Mouse (Mus musculus): Measurements from ENCODE around the gene Barhl1. TPM values are rescaled to one million over a fixed set of nuclear protein-coding genes. Genes with fewer than 3 reads are reported as not detected.

Barhl1 gene
- polyA plus RNA-seq, 1 experiment = not detected

Other genes with a start within 250 kb of the Barhl1 start
- gene Spaca9, start 216.9 kb downstream of the Barhl1 start, polyA plus RNA-seq (2012; ENCODE audit: insufficient read depth, insufficient read length, missing spikeins) = not detected in 2 replicates
- gene Ak8, start 216.5 kb downstream of the Barhl1 start, polyA plus RNA-seq (2012; ENCODE audit: insufficient read depth, insufficient read length, missing spikeins) = not detected in 2 replicates
- 5.3 and 5.9 TPM in 2 replicates for gene Gtf3c4, start 76.3 kb downstream of the Barhl1 start, polyA plus RNA-seq (2012; ENCODE audit: insufficient read depth, insufficient read length, missing spikeins)
- 0.71 and 3.3 TPM in 2 replicates for gene Ddx31, start 76.3 kb downstream of the Barhl1 start, polyA plus RNA-seq (2012; ENCODE audit: insufficient read depth, insufficient read length, missing spikeins)
- gene Cfap77, start 138.4 kb upstream of the Barhl1 start, polyA plus RNA-seq (2012; ENCODE audit: insufficient read depth, insufficient read length, missing spikeins) = not detected in 2 replicates
- gene Ttf1, start 143.6 kb upstream of the Barhl1 start, polyA plus RNA-seq (2012; ENCODE audit: insufficient read depth, insufficient read length, missing spikeins) = 4.9 and 5.4 TPM in 2 replicates
- gene Setx, start 207.5 kb upstream of the Barhl1 start, polyA plus RNA-seq (2012; ENCODE audit: insufficient read depth, insufficient read length, missing spikeins) = 7.6 and 15.6 TPM in 2 replicates